Mouse (Mus musculus) ZHBTc4 (cell line): ENCODE data around the gene Pclo.
A peak's percentile ranks its signal among the peaks of the same experiment; 100 is the strongest.

Experiments used
- DNase-seq: peaks from one replicate; pipeline ENCODE4 v3.0.0-alpha.2; 2011; ENCODE audit warnings: low read depth, low spot score

Pclo gene

GRCm38 (mm10) chr5:14514631-14515523, at the start of gene Pclo:
Gene Pclo (plus strand): TSS chr5:14514918.
- DNase-seq: peak; percentile 93

DNA sequence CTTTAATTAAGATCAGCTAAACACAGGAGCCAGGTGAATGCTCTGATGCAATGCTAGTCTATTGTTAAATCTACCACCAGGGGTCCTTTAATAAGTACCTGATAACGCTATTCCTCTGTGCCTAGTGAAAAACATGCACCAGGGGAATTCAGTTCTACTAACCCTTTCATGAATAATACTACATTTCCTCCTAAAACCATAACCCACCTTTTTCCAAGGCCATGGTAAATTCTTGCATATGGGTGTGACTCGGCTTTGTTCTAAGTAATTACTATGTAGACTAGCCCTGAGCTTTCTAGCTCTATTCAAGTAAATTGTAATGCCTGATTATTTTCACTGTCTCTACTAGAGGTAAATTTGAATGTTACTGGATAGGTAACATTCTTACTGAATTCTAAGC, 20.3 kb upstream of the Pclo start:
- peak; percentile 62 for DNase-seq

DNA sequence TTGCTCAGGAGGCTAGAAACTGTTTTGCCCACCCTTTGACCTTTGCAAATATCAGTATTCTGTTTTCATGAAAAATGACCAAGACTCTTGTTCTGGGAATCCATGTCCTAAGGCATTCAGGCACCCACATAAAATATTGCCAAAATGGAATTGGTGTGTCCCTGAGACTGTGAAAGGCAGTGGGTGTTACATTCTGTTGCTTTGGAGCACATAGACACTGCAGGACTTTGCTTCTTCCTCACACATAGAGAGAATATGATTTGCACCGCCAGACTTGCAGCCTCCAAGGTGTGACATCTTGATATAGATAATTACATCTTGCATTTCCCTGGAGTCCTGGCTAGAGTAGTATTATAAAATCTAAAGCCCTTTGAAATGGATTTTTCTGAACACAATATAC, 6.2 kb upstream of the Pclo start:
- DNase-seq: no peak

DNA sequence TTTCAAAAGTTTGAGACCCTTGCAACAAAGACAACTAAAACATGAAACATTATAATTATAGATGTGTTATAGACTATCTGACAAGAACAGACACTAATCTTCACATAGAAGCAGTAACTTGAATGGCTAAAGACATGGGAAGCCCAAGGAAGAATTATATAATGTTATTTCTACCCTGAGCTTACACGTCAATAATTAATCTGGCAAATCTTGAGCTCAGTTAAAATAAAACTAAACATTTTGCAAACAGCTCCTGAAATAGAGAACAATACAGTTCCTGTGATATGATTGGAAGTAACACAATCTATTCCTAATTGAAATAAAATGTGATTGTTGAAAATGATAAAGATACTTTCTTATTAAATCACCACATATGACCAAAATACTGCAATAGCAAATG, 5.1 kb upstream of the Pclo start:
- DNase-seq: no peak

DNA sequence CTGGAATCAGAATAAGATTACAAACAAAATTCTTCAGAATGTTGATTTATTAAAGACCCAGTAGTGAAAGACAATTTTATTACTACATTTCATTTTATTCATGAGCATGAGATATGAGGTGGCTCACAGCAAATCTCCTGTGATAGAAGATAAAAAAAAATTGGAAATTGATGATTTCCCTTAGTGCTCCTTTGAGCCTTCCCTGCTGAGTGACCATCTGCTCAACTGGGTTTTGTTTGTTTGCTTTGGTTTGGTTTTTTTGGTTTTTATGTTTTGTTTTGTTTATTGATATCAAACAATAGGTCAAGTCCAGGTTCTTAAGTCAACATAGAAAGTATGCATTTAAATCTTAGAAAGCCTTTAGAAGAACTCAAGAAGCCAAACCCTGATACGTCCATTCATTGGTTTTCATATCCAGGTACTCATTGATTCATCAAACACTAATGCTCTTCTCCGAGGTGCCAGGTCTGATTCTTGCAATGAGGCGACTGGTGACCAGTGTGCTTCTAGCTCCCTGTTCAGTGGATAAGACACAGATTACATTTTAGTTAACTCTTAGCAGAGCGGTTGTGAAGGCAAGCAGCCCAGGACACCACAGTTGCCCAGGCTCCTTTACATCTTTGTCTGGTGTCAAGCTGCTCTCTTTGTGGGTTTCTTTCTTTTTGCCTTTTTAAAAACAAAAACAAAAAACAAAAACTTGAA, 3.6 kb downstream of the Pclo start:
- DNase-seq: no peak

DNA sequence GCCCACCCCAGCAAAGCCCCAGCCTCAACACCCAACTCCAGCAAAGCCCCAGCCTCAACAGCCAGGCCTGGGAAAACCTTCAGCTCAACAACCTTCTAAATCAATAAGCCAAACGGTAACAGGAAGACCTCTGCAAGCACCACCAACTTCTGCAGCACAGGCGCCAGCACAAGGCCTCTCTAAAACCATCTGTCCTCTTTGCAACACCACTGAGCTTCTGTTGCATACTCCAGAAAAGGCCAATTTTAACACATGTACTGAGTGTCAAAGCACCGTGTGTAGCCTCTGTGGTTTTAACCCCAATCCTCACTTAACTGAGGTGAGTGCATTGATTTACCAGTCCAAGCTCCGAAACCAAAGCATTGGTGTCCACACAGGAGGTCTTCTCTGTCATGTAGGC, 7.3 kb downstream of the Pclo start:
- no peak for DNase-seq

GRCm38 (mm10) chr5:14526038-14526437, 11.3 kb downstream of the Pclo start:
- DNase-seq: no peak

DNA sequence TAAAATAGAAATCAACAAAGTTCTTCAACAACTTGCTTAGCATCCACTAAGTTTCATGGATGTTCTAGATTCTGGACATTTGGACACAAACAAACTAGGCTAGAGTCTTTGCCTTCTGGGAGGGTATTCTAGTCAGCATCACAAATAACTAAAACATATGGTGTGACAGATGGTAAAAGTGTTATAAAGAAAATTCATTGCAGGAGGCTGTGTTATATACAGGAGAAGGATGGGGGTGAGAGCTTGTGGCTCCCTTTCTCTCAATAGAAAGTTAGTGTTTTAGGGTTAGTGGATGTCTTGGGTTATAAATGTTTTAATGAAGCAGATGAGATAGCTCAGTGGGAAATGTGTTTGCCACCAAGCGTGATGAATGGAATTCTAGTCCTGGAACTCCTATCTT, 13.1 kb downstream of the Pclo start:
- DNase-seq: no peak

DNA sequence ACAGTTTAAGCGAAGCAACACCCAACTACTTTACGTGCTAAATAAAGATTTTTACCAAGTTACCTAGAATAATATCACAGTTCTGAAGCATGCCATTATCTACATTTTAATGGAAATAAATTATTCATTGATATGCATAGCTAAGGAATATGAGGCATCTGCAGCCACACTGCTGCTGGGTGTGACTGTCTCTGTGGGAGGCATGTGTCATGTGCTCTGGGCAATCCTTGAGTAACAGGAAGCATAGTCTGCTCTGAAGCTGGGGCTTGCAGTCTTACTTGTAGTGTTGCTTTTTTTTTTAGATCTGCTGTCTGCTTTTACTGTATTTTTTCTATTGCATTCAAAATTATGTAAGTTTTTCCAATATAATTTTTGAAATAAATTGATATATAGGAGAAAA, 17.2 kb downstream of the Pclo start:
- no peak for DNase-seq

DNA sequence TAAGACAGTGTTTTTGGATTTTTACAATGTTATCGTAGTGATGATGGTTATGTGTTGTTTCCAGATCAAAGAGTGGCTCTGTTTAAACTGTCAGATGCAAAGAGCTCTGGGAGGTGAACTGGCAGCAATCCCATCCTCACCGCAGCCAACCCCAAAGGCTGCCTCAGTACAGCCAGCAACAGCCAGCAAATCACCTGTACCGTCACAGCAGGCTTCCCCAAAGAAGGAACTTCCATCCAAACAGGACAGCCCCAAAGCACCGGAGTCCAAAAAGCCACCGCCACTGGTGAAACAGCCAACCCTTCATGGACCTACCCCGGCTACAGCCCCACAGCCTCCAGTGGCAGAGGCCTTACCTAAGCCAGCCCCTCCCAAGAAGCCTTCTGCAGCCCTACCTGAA, 24.6 kb downstream of the Pclo start:
- DNase-seq: no peak

GRCm38 (mm10) chr5:14539961-14540627, 25.4 kb downstream of the Pclo start:
- DNase-seq: no peak

- no peak for DNase-seq
Measured at GRCm38 (mm10) chr5:14575626-14576025, 60.9 kb downstream of the Pclo start.

DNA sequence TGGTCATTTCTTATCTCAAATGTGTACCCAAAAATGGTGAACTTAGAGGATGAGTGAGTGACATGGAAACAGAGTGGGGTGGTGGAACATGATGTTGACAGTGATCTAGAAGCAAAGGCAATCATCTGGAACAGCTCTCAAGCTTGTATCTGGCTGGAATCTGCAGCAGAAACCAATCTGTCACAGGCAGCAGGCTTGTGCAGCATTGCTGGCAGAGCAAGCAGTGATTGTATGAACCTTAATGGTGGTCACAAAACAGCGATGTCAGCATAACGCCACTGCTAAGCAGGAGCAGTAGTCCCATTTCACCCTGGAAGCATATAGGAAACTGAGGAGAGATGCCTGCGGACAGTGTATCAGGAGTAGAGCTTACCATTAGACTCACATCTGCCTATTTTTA, 76.8 kb downstream of the Pclo start:
- no peak for DNase-seq

- DNase-seq: no peak
Measured at GRCm38 (mm10) chr5:14595426-14596013, 80.8 kb downstream of the Pclo start.

- DNase-seq: no peak
Measured at GRCm38 (mm10) chr5:14608318-14608717, 93.6 kb downstream of the Pclo start.

GRCm38 (mm10) chr5:14621146-14621545, 106.4 kb downstream of the Pclo start:
- no peak for DNase-seq

- no peak for DNase-seq
Measured at GRCm38 (mm10) chr5:14623360-14623759, 108.6 kb downstream of the Pclo start.

- no peak for DNase-seq
Measured at GRCm38 (mm10) chr5:14641260-14641659, 126.5 kb downstream of the Pclo start.

- no peak for DNase-seq
Measured at GRCm38 (mm10) chr5:14645856-14646255, 131.1 kb downstream of the Pclo start.

- DNase-seq: no peak
Measured at GRCm38 (mm10) chr5:14660637-14661036, 145.9 kb downstream of the Pclo start.

- no peak for DNase-seq
Measured at GRCm38 (mm10) chr5:14662180-14662579, 147.5 kb downstream of the Pclo start.

GRCm38 (mm10) chr5:14662603-14663002, 147.9 kb downstream of the Pclo start:
- DNase-seq: no peak
